Mouse (Mus musculus): ENCODE data around the gene Mrrf. TPM values are rescaled to one million over a fixed set of nuclear protein-coding genes. Genes with fewer than 3 reads are reported as not detected.
"Not testable (repeated sequence)": the region's sequence is repeated elsewhere in the genome, so short reads cannot be mapped to it uniquely, and the experiment has no call there.

Mrrf gene
- polyA plus RNA-seq, 1 experiment from 2014 or later: 27.2 TPM

GRCm38 (mm10) chr2:36148876-36149365 lies 12.7 kb downstream of the Mrrf start:
- Histone ChIP-seq H3K9ac (no peak overlapping the region), H3K36me3 (peaks cover 26% of the 10 kb centered on the region), H3K4me3 (no peak overlapping the region), H3K4me2 (no peak overlapping the region), H3K4me1 (replicated peaks) (no peaks in the 10 kb centered on the region), H3K27me3 (no peaks in the 10 kb centered on the region), H3K9me3 (no peaks in the 10 kb centered on the region), H3K27ac (no peak overlapping the region)
- ATAC-seq (ENCODE audit: low FRiP score): no peak
- 84% methylated on average over 7 of the region's 7 CpGs for WGBS

GRCm38 (mm10) chr2:36152401-36152800 lies 16.2 kb downstream of the Mrrf start:
- H3K27me3 ChIP-seq; H3K4me2 ChIP-seq; H3K9ac ChIP-seq; ATAC-seq (ENCODE audit: low FRiP score); H3K4me3 ChIP-seq; H3K4me1 ChIP-seq (replicated peaks); H3K9me3 ChIP-seq; H3K27ac ChIP-seq: not testable (repeated sequence)
- H3K36me3 ChIP-seq: peaks cover 48% of the 10 kb centered on the region
- 94% methylated on average over 4 of the region's 4 CpGs for WGBS

- H3K27me3 ChIP-seq: no peaks in the 10 kb centered on the region
- H3K9me3 ChIP-seq: no peaks in the 10 kb centered on the region
- no peak overlapping the region for H3K4me2 ChIP-seq
- H3K27ac ChIP-seq: no peak overlapping the region
- H3K4me1 ChIP-seq (replicated peaks): no peaks in the 10 kb centered on the region
- 97% methylated on average over 1 of the region's 1 CpGs for WGBS
- H3K4me3 ChIP-seq: no peak overlapping the region
- ATAC-seq (ENCODE audit: low FRiP score): no peak
- no peak overlapping the region for H3K9ac ChIP-seq
- peaks cover 54% of the 10 kb centered on the region for H3K36me3 ChIP-seq
Observed at GRCm38 (mm10) chr2:36157461-36157860, 21.3 kb downstream of the Mrrf start.

- no peak overlapping the region for H3K27ac ChIP-seq
- no peak overlapping the region for H3K4me2 ChIP-seq
- no peak overlapping the region for H3K9ac ChIP-seq
- WGBS: 92% methylated on average over 4 of the region's 4 CpGs
- no peak for ATAC-seq (ENCODE audit: low FRiP score)
- no peaks in the 10 kb centered on the region for H3K9me3 ChIP-seq
- no peak overlapping the region for H3K4me3 ChIP-seq
- H3K36me3 ChIP-seq: peaks cover 50% of the 10 kb centered on the region
- H3K4me1 ChIP-seq (replicated peaks): no peaks in the 10 kb centered on the region
- H3K27me3 ChIP-seq: no peaks in the 10 kb centered on the region
Observed at GRCm38 (mm10) chr2:36159336-36159735, 23.1 kb downstream of the Mrrf start.

DNA sequence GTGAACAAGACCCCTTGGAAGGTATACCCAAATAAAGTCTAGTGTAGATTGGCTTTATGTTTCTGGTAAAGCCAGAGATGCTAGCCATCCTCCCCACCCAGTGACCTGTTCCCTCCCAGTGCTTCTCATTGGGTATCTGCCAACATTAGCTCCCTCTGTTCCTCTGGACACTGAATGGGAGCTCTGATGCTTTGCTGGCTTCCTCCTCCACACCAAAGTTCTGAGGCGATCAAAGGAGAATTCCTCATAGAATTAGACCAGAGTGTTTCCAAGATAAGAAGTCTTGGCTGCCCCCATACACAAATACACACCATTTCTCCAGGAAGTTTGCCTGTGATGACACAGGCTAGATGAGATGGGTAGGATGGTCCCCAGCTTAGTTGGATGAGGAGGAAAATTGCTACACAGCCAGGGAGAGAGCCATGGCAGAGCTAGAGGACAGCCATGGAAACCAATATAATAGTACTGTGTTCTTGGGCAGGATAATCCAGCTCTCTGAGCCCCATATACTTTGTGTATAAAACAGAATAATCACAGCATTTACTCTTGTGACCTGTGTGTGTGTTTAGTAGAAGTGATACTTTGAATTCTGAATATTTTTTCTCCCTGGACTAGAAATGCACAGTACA lies 31.9 kb downstream of the Mrrf start:
- Histone ChIP-seq H3K36me3 (peaks cover 18% of the 10 kb centered on the region), H3K4me1 (replicated peaks) (peaks cover 11% of the 10 kb centered on the region), H3K4me3 (no peak overlapping the region), H3K9ac (no peak overlapping the region), H3K27ac (no peak overlapping the region), H3K27me3 (no peaks in the 10 kb centered on the region), H3K4me2 (no peak overlapping the region), H3K9me3 (no peaks in the 10 kb centered on the region)
- ATAC-seq (ENCODE audit: low FRiP score): no peak
- 100% methylated on average over 1 of the region's 1 CpGs for WGBS

- 90% methylated on average over 4 of the region's 4 CpGs for WGBS
- H3K9ac ChIP-seq: no peak overlapping the region
- peaks cover 11% of the 10 kb centered on the region for H3K4me1 ChIP-seq (replicated peaks)
- no peak for ATAC-seq (ENCODE audit: low FRiP score)
- no peaks in the 10 kb centered on the region for H3K27me3 ChIP-seq
- no peak overlapping the region for H3K4me3 ChIP-seq
- peaks cover 13% of the 10 kb centered on the region for H3K36me3 ChIP-seq
- no peaks in the 10 kb centered on the region for H3K9me3 ChIP-seq
- no peak overlapping the region for H3K4me2 ChIP-seq
- H3K27ac ChIP-seq: no peak overlapping the region
Observed at GRCm38 (mm10) chr2:36169176-36169575, 33.0 kb downstream of the Mrrf start.

- no peak overlapping the region for H3K27ac ChIP-seq
- no peak for ATAC-seq (ENCODE audit: low FRiP score)
- no peak overlapping the region for H3K9ac ChIP-seq
- peaks cover 16% of the 10 kb centered on the region for H3K36me3 ChIP-seq
- peaks cover 11% of the 10 kb centered on the region for H3K4me1 ChIP-seq (replicated peaks)
- WGBS: 59% methylated on average over 4 of the region's 4 CpGs
- H3K9me3 ChIP-seq: no peaks in the 10 kb centered on the region
- no peak overlapping the region for H3K4me3 ChIP-seq
- no peak overlapping the region for H3K4me2 ChIP-seq
- no peaks in the 10 kb centered on the region for H3K27me3 ChIP-seq
Observed at GRCm38 (mm10) chr2:36172136-36172535, 35.9 kb downstream of the Mrrf start.

- no peak for ATAC-seq (ENCODE audit: low FRiP score)
- H3K9me3 ChIP-seq: no peaks in the 10 kb centered on the region
- no peaks in the 10 kb centered on the region for H3K27me3 ChIP-seq
- H3K9ac ChIP-seq: no peak overlapping the region
- H3K36me3 ChIP-seq: peaks cover 21% of the 10 kb centered on the region
- H3K4me1 ChIP-seq (replicated peaks): peaks cover 11% of the 10 kb centered on the region
- 84% methylated on average over 3 of the region's 3 CpGs for WGBS
- H3K4me2 ChIP-seq: no peak overlapping the region
- H3K27ac ChIP-seq: no peak overlapping the region
- no peak overlapping the region for H3K4me3 ChIP-seq
Observed at GRCm38 (mm10) chr2:36172574-36172973, 36.4 kb downstream of the Mrrf start.

- Histone ChIP-seq H3K4me3 (no peak overlapping the region), H3K36me3 (peaks cover 40% of the 10 kb centered on the region), H3K27ac (no peak overlapping the region), H3K27me3 (no peaks in the 10 kb centered on the region), H3K4me1 (replicated peaks) (no peaks in the 10 kb centered on the region), H3K4me2 (no peak overlapping the region), H3K9ac (no peak overlapping the region), H3K9me3 (no peaks in the 10 kb centered on the region)
- ATAC-seq (ENCODE audit: low FRiP score): no peak
- 79% methylated on average over 3 of the region's 3 CpGs for WGBS
Observed at GRCm38 (mm10) chr2:36179487-36179886, 43.3 kb downstream of the Mrrf start.

DNA sequence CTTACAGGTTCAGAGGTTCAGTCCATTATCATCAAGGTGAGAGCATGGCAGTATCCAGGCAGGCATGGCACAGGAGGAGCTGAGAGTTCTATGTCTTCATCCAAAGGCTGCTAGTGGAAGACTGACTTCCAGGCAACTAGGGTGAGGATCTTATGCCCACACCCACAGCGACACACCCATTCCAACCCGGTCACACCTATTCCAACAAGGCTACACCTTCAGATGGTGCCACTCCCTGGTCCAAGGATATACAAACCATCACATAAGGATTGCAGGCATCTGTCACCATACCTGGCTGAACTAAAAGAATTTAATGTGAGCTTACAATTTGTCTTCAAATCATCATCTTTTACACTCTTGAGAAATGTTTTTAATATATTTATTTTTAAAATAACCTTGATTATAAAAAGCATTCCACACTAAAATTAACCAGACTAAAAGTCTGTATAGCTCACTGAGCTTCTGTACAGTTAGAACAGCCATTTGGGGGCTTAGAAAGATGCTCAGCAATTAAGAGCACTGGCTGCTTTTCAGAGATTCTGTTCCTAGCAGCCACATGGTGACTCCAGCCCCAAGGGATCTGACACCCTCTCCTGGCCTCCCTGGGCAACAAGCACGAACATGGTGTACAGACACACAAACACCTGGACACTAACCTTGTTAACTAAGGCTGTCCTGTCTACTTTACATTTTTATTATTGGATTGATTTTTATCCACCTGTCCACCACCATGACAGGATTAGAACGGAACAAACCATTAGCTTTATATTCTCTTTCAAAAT lies 45.6 kb downstream of the Mrrf start:
- ATAC-seq (ENCODE audit: low FRiP score); H3K9me3 ChIP-seq: not testable (repeated sequence)
- WGBS: 84% methylated on average over 4 of the region's 4 CpGs

GRCm38 (mm10) chr2:36183278-36183677 lies 47.1 kb downstream of the Mrrf start:
- Histone ChIP-seq H3K9me3 (no peaks in the 10 kb centered on the region), H3K36me3 (peaks cover 20% of the 10 kb centered on the region), H3K4me1 (replicated peaks) (no peaks in the 10 kb centered on the region), H3K9ac (no peak overlapping the region), H3K4me2 (no peak overlapping the region), H3K4me3 (no peak overlapping the region), H3K27me3 (no peaks in the 10 kb centered on the region), H3K27ac (no peak overlapping the region)
- no peak for ATAC-seq (ENCODE audit: low FRiP score)
- WGBS: 80% methylated on average over 2 of the region's 2 CpGs

More for the DNA sequence above, 45.6 kb downstream of the Mrrf start:
- not testable (repeated sequence) for H3K4me3 ChIP-seq; H3K4me2 ChIP-seq; H3K27me3 ChIP-seq; H3K27ac ChIP-seq; H3K4me1 ChIP-seq (replicated peaks); H3K9ac ChIP-seq
- H3K36me3 ChIP-seq: peaks cover 32% of the 10 kb centered on the region

GRCm38 (mm10) chr2:36184192-36184591 lies 48.0 kb downstream of the Mrrf start:
- H3K9ac ChIP-seq: no peak overlapping the region
- no peak for ATAC-seq (ENCODE audit: low FRiP score)
- H3K9me3 ChIP-seq: no peaks in the 10 kb centered on the region
- H3K4me1 ChIP-seq (replicated peaks): no peaks in the 10 kb centered on the region
- 85% methylated on average over 2 of the region's 2 CpGs for WGBS
- H3K27me3 ChIP-seq: no peaks in the 10 kb centered on the region
- no peak overlapping the region for H3K4me2 ChIP-seq
- no peak overlapping the region for H3K4me3 ChIP-seq
- no peak overlapping the region for H3K27ac ChIP-seq
- H3K36me3 ChIP-seq: peaks cover 15% of the 10 kb centered on the region

DNA sequence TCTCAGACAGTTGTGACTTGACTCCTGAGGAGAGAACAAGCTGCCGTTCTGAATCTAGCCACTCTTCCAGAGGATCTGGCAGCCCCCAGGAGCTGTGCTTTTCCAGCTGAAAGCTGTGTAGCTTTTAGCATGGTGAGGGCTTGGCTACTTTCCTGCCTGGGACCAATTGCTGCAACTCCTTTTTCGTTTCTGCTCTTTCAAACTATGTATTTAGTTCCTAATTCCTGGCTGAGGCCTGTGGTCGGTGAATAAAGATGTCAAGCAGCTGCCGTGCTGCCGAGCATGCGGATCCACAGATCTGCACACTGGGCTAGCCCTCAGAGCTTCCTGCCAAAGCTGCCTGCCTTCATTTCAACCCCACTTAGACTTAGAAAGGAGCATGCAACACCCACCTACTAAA lies 48.7 kb downstream of the Mrrf start:
- H3K27me3 ChIP-seq: no peaks in the 10 kb centered on the region
- WGBS: 78% methylated on average over 6 of the region's 6 CpGs

More for the DNA sequence above, 48.7 kb downstream of the Mrrf start:
- Histone ChIP-seq H3K36me3 (peaks cover 9% of the 10 kb centered on the region), H3K27ac (no peak overlapping the region), H3K4me2 (no peak overlapping the region), H3K4me3 (no peak overlapping the region), H3K4me1 (replicated peaks) (no peaks in the 10 kb centered on the region), H3K9ac (no peak overlapping the region), H3K9me3 (no peaks in the 10 kb centered on the region)
- no peak for ATAC-seq (ENCODE audit: low FRiP score)
